ENCODE assay signal across 29 mouse cellular contexts in the genomic region with DNA sequence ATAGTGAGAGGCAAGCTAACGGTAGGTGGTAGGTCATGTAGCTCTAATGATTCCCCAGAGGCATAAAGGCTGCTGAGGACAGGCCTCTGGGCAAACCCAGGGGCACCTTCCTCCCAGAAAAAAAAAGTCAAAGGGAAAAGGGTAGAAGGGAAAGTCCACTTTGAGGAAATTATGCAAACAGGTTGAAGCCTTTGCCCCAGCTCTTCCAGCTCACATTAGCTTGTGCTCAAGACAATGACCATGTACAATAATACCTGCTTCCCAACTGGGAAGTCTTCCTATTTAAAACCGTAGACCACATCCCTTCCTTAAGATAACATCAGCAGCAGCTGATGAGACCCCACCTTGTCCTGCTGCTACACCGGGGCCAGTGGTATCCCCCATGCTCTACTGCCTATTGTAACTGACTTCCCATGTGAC.
DNase-seq lines count a peak whose midpoint lies in the region; ATAC-seq lines count a peak whose summit lies in the region.
"Had no signal": no experiment of that assay in that cellular context is flagged by ENCODE, and none has a peak within 500 bp of the region (broad histone marks: within the 10 kb centered on the region; RNA-seq: fewer than 3 reads in every experiment).

No protein-coding gene starts in this region.

- H3K4me3 ChIP-seq in kidney, embryonic 14.5 days (ENCODE audit: low read length): no peak overlapping the region
- no peak overlapping the region for H3K4me3 ChIP-seq in midbrain, embryonic 10.5 days
- no peak overlapping the region for H3K4me3 ChIP-seq in midbrain, embryonic 16.5 days (ENCODE audit: low read depth, low read length)
- H3K4me3 ChIP-seq: erythroblast, embryonic 14.5 days; forebrain, embryonic 12.5 days; hindbrain, embryonic 12.5 days; myocyte; neural tube, embryonic 12.5 days had no signal

- no peaks in the 10 kb centered on the region for H3K9me3 ChIP-seq in kidney, embryonic 14.5 days (ENCODE audit: control insufficient read depth, low read length)
- no peaks in the 10 kb centered on the region for H3K9me3 ChIP-seq in midbrain, embryonic 10.5 days (replicated peaks)
- no peaks in the 10 kb centered on the region for H3K9me3 ChIP-seq in midbrain, embryonic 16.5 days (replicated peaks; ENCODE audit: control insufficient read depth, low read length, poor library complexity, severe bottlenecking)
- H3K9me3 ChIP-seq: forebrain, embryonic 12.5 days; G1E; hindbrain, embryonic 12.5 days; neural tube, embryonic 12.5 days had no signal

- WGBS in kidney, embryonic 14.5 days: 45% methylated on average over 3 of the region's 3 CpGs
- 81% methylated on average over 3 of the region's 3 CpGs for WGBS in midbrain, embryonic 10.5 days
- WGBS in midbrain, embryonic 16.5 days: 83% methylated on average over 3 of the region's 3 CpGs

- no peak overlapping the region for H3K4me2 ChIP-seq in kidney, embryonic 14.5 days (replicated peaks; ENCODE audit: low read depth, low read length)
- no peak overlapping the region for H3K4me2 ChIP-seq in midbrain, embryonic 16.5 days (ENCODE audit: low read length)
- H3K4me2 ChIP-seq: forebrain, embryonic 12.5 days; hindbrain, embryonic 12.5 days; lung, embryonic 14.5 days; midbrain, embryonic 11.5 days; neural tube, embryonic 12.5 days had no signal

- no peak overlapping the region for H3K9ac ChIP-seq in kidney, embryonic 14.5 days (ENCODE audit: low read depth, low read length)
- no peak overlapping the region for H3K9ac ChIP-seq in midbrain, embryonic 16.5 days (ENCODE audit: low read depth, low read length)
- H3K9ac ChIP-seq: forebrain, embryonic 12.5 days; forebrain, postnatal 0 days; hindbrain, embryonic 12.5 days; liver, embryonic 14.5 days; lung, embryonic 14.5 days; neural tube, embryonic 12.5 days had no signal

- intact Hi-C loops in heart, postnatal 10 days (cut with DNase I): no loop called here

- ATAC-seq in kidney, embryonic 14.5 days (ENCODE audit: low FRiP score, low TSS enrichment): no peak
- ATAC-seq in midbrain, embryonic 16.5 days: no peak
- ATAC-seq: forebrain, postnatal 0 days; hindbrain, postnatal 0 days; intestine, embryonic 16.5 days had no signal

- peaks cover 23% of the 10 kb centered on the region for H3K4me1 ChIP-seq in kidney, embryonic 14.5 days (ENCODE audit: control insufficient read depth, insufficient read depth, low read length)
- peaks cover 34% of the 10 kb centered on the region for H3K4me1 ChIP-seq in midbrain, embryonic 10.5 days
- H3K4me1 ChIP-seq in midbrain, embryonic 16.5 days (ENCODE audit: control insufficient read depth, insufficient read depth, low read length): peaks cover 6% of the 10 kb centered on the region; the same call in 1 of the 2 replicates
- H3K4me1 ChIP-seq: hindbrain, embryonic 12.5 days; neural tube, embryonic 12.5 days had no signal

- no peaks in the 10 kb centered on the region for H3K36me3 ChIP-seq in kidney, embryonic 14.5 days (ENCODE audit: control insufficient read depth, insufficient read depth, low read length)
- no peaks in the 10 kb centered on the region for H3K36me3 ChIP-seq in midbrain, embryonic 10.5 days
- no peaks in the 10 kb centered on the region for H3K36me3 ChIP-seq in midbrain, embryonic 16.5 days (ENCODE audit: control insufficient read depth, insufficient read depth, low read length)
- H3K36me3 ChIP-seq: forebrain, embryonic 12.5 days; hindbrain, embryonic 12.5 days; neural tube, embryonic 12.5 days had no signal

- H3K27me3 ChIP-seq in kidney, embryonic 14.5 days (ENCODE audit: control insufficient read depth, insufficient read depth, low read length): no peaks in the 10 kb centered on the region
- no peaks in the 10 kb centered on the region for H3K27me3 ChIP-seq in midbrain, embryonic 10.5 days (ENCODE audit: low read depth, poor library complexity, severe bottlenecking)
- no peaks in the 10 kb centered on the region for H3K27me3 ChIP-seq in midbrain, embryonic 16.5 days (ENCODE audit: control insufficient read depth, insufficient read depth, low read depth, low read length)
- H3K27me3 ChIP-seq: hindbrain, embryonic 12.5 days; neural tube, embryonic 12.5 days had no signal

- H3K27ac ChIP-seq in kidney, embryonic 14.5 days (ENCODE audit: low read depth, low read length): no peak overlapping the region
- H3K27ac ChIP-seq in midbrain, embryonic 10.5 days (replicated peaks): peak overlapping the region; percentile 49; the same call in 1 of the 2 replicates
- H3K27ac ChIP-seq in midbrain, embryonic 16.5 days (ENCODE audit: low read length): no peak overlapping the region
- H3K27ac ChIP-seq: forebrain, embryonic 12.5 days; hindbrain, embryonic 12.5 days; hindbrain, postnatal 0 days; liver, embryonic 14.5 days; neural tube, embryonic 12.5 days; stomach, postnatal 0 days had no signal

- peak; percentile 31 for DNase-seq in adrenal gland, postnatal 10 days
- DNase-seq in adrenal gland, postnatal 14 days: no peak
- peak; percentile 43 to 85 for DNase-seq in heart, adult 9 months (ENCODE audit: low spot score in 2 of 2)
- DNase-seq in heart, postnatal 10 days: no peak
- DNase-seq in kidney, adult 9 months: peak; percentile 59
- DNase-seq in midbrain, embryonic 10.5 days (ENCODE audit: low spot score): no peak
- DNase-seq: adrenal gland, postnatal 36 days; cerebellum, adult 2 months; cerebellum, postnatal 14 days; forebrain, postnatal 0 days; gastrocnemius, postnatal 14 days; left cerebral cortex, postnatal 4 days; lung, embryonic 14.5 days; right cerebral cortex, postnatal 4 days; thymus, adult 18-20 months; thymus, postnatal 25 days had no signal

Comparison
In these comparisons a context has a peak if more than half of its experiments do, and no peak if none do; other contexts are left out.
1. DNase-seq: peak in adrenal gland, postnatal 10 days (single experiment), heart, adult 9 months (2 of 2) and kidney, adult 9 months (single experiment); none in adrenal gland, postnatal 14 days (single experiment), heart, postnatal 10 days (0 of 2) and midbrain, embryonic 10.5 days (single experiment).